Mouse (Mus musculus) B cell, adult 2 months (primary cell): ENCODE results near the gene Josd1.
A peak's percentile ranks its signal among the peaks of the same experiment; 100 is the strongest.

Source experiments
- DNase-seq, 2 experiments: peaks; one replicate each; pipeline ENCODE4 v3.0.0; 2022

Josd1 gene

GRCm38 (mm10) chr15:79687646-79688267 lies at the start of gene Josd1:
Gene Josd1, minus strand, starts transcription at chr15:79687919.
- DNase-seq = peak; percentile 98 to 99

- DNase-seq = no peak
Measured at GRCm38 (mm10) chr15:79734311-79734710, 46.6 kb upstream of the Josd1 start.

- DNase-seq = no peak
Measured at GRCm38 (mm10) chr15:79733640-79734039, 45.9 kb upstream of the Josd1 start.

- DNase-seq = no peak
Measured at GRCm38 (mm10) chr15:79733192-79733591, 45.5 kb upstream of the Josd1 start.

GRCm38 (mm10) chr15:79731554-79731953 lies 43.8 kb upstream of the Josd1 start:
- no peak for DNase-seq

- peak in 1 of 2 experiments; percentile 15 for DNase-seq
Measured at GRCm38 (mm10) chr15:79728731-79729388, 41.1 kb upstream of the Josd1 start.

- no peak for DNase-seq
Measured at GRCm38 (mm10) chr15:79728311-79728710, 40.6 kb upstream of the Josd1 start.

- DNase-seq = peak in 1 of 2 experiments; percentile 20
Measured at GRCm38 (mm10) chr15:79727840-79728239, 40.1 kb upstream of the Josd1 start.

GRCm38 (mm10) chr15:79725190-79725789 lies 37.6 kb upstream of the Josd1 start:
- DNase-seq = peak in 1 of 2 experiments; percentile 13

GRCm38 (mm10) chr15:79723439-79723838 lies 35.7 kb upstream of the Josd1 start:
- peak; percentile 64 to 70 for DNase-seq

- peak in 1 of 2 experiments; percentile 14 for DNase-seq
Measured at GRCm38 (mm10) chr15:79720796-79721195, 33.1 kb upstream of the Josd1 start.

- DNase-seq = no peak
Measured at GRCm38 (mm10) chr15:79720267-79720666, 32.5 kb upstream of the Josd1 start.

GRCm38 (mm10) chr15:79716710-79717109 lies 29.0 kb upstream of the Josd1 start:
- DNase-seq = no peak

- DNase-seq = no peak
Measured at GRCm38 (mm10) chr15:79715646-79716045, 27.9 kb upstream of the Josd1 start.

GRCm38 (mm10) chr15:79708229-79708822 lies 20.6 kb upstream of the Josd1 start:
- no peak for DNase-seq

- no peak for DNase-seq
Measured at GRCm38 (mm10) chr15:79706603-79707214, 19.0 kb upstream of the Josd1 start.

- DNase-seq = no peak
Measured at GRCm38 (mm10) chr15:79697558-79698187, 10.0 kb upstream of the Josd1 start.

GRCm38 (mm10) chr15:79697011-79697410 lies 9.3 kb upstream of the Josd1 start:
- DNase-seq = no peak

GRCm38 (mm10) chr15:79696508-79696907 lies 8.8 kb upstream of the Josd1 start:
- DNase-seq = no peak

GRCm38 (mm10) chr15:79695516-79695915 lies 7.8 kb upstream of the Josd1 start:
- DNase-seq = no peak

- DNase-seq = no peak
Measured at GRCm38 (mm10) chr15:79694512-79694911, 6.8 kb upstream of the Josd1 start.

- peak; percentile 27 for DNase-seq
Measured at GRCm38 (mm10) chr15:79693740-79694139, 6.0 kb upstream of the Josd1 start.

GRCm38 (mm10) chr15:79692334-79692733 lies 4.6 kb upstream of the Josd1 start:
- no peak for DNase-seq
